Mouse (Mus musculus) adrenal gland, postnatal 25 days (tissue): ENCODE results near the gene Abcc8. TPM values are rescaled to one million over a fixed set of nuclear protein-coding genes. Genes with fewer than 3 reads are reported as not detected.

Source experiments
- DNase-seq: peaks from one replicate; pipeline ENCODE4 v3.0.0; 2021; ENCODE audit warnings: mixed read lengths
- total RNA-seq: library from RNA; stranded (reverse); gene quantifications from 2 replicates; pipeline ENCODE4 v1.2.3, GENCODE M21; 2021

The Abcc8 gene
- total RNA-seq, 1 experiment from 2014 or later = 1.8 TPM

DNA sequence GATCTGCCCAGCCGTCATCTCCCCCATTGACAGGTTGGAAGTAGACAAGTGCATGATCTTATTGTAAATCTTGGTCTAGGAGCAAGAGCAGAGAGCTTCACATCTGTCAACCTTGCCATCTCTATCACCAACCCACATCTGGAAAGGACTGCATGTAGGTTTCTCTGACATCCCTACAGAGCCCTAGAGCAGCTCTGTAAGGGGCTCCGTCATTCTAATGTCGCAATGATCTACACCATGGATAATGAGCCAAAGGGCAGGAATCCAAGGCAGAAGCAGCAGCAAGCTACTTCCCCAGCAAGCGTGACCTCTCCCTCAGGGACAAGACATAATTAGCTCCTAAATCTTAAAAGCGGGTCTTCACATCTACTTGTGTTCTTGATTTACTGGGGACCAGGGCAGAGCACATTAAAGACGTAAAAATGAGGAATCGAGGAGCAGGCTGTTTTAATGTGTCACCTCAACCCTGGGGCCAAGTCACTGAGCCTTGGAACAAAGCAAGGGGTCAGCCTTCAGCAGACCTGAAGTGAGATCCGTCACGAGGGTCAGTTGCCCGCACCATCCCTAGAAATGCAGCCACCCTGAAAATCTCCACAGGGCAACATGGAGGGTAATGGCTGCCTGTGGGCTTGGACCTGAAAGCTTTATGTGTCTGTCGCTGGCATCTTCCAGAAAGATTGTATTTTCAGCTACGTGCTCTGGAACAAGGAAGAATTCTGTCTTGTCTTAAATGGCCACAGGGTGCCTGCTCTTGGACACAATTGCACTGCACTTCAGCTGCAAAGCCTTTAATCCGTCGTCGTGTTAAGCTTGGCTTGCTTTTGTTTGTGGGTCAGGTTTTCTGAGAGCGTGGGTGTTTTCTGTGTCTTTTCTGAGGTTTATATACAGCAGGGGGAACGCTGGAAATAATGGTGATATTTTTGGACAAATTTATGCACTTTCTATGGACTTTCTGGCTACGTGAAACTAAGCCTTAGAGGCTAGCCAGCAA, 25.0 kb downstream of the Abcc8 start:
- no peak for DNase-seq

DNA sequence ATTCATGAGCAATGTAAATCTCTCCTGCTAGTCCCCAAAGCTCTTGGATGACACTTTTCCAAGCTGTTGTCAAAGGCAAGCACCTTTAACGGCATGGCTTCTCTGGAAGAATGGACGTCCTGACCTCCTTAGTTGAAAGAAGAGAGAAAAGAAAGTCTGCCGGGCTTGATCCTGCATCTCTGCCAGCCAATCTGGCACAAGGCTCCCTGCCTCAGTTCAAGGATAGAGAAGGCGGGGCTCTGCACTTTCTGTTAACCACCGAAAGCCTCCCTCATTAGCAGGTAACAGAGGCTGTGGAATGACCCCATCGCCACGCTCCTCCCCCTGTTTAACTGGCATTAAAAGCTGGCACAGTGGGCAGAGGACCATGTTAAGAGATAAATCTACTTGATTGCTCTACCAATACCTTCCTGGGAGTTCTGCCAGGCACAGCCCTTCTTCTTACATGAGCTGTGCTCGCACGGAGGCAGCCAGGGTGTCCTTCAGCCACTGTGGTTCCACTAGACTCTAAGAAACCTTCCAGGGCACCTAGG, 26.9 kb downstream of the Abcc8 start:
- DNase-seq = no peak

DNA sequence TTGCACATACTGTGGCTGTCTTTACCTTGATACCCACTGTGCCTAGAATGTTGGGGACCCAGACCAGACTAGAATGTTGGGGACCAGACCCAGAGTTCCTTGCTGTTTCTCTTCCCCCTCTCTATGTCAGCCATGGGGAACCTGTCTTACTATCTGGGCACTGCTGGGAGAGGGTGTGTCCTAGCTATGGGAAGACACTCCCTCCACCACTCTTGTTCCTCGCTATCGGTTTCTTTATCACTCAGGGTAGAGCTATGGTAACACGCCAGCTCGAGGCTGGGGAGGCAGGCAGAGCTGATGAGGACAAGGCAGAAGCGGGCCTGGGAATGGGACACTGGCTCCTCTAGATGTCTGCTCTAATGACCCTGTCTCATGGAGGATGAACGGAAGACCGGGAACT, 32.4 kb downstream of the Abcc8 start:
- no peak for DNase-seq

DNA sequence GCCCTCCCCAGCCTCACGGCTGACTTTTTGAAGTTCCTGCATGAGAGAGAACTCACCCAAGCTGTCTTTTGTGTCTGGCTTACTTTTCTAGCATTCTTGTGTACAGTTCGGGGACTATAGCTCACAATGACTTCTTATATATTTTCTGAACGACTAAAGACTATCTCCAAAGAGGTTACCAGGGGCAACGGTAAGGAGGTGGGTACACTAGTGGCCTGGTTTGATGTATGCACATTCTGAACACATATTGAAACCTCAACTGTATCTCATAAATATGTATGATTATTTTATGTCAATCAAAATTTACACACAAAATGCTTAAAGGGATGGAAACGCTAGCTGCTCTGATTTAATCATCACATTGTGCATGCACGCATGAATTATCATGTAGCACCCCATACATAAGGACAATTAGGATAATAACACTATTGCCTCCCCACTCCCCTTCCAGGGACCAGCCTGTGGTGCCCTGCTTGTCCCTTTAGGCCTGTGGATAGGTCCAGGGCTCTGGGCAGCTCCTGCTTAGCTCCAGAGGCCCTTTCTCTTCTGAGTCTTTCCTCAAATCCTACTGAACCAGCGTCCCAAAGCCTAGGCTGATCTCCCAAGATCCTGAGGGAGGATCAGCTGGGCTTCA, 33.0 kb downstream of the Abcc8 start:
- DNase-seq = no peak

DNA sequence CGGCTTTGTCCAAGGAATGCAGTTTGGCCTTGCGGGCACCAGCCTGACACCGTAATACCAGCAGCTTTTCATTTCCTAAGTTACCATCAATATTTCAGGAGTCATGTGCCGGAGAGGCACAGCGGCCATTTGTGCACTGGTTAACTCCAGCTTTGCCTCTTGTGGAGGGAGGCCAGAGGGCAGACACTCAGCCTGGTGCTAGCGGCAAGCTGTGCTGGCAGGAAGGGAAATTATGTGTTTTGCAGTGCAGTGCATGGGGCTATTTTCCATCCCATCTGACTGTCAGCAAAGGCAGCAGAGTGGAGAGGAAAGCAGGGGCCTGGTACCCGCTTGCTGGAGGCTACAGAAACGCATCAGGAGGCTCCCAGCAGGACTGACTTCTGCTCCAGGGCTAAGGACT, 35.8 kb downstream of the Abcc8 start:
- no peak for DNase-seq

DNA sequence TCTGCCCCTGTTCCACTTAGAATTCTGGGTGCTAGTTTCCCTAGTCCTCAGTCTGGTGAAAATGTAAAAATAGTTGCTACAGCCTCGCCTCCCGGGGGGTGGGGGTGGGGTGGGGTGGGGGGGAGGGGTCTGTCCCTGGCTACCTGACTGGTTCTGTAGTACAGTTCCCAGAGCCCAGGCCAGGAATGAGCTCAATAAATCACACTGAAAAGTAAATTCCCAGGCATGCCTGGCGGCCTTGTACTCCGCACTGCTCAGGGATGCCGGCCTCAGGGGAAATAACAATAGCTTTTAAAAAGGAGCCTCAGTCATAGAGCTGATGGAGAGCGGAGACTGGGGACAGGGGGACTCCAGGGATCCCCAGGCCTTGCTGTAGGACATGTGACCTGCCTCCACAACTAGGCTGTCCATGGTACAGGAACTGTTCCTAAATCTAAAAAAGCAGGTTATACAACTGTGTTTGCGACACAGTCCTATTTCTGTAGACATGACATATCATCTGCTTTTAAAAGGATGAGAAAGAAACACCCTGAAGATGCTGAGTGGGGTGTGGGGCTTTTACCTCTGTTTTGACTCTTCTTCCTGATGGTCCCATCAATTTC, 41.4 kb downstream of the Abcc8 start:
- no peak for DNase-seq

DNA sequence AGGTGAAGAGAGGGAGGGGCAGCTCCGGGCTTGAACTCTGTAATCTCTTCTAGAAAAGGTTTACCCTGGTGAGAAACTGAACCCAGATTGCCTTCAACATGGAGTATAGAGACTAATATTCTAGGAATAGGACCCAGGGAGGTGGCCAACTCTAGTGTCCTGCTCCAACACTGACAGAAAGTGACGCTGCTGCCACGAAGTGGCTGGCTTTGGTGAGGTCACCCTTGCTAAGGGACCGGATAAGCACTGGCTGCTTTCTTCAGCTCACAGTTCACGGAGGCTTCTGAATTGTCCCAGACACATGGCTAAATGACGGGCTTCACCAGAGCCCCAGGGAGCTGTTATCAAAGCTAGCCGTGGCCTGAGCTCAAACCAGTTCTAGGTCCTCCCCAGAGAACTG, 46.0 kb downstream of the Abcc8 start:
- no peak for DNase-seq

DNA sequence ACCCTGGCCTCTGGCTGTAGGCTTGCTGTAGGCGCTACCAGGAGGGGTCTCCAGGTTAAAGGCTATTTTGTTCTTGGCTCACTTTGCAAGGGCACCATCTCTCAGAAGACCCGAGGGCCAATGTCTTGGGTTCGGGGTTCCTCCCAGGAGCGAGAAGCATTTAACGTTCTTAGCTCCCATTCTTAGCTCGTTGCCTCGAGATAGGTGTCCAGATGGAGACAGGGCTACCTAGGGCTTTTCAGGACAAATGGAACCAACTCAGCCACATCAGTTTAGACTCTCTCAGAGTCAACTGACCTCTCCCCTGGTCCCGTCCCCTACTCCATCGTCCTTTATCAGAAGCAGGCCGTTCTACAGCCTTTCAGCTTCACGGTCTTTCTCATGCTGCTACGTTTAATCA, 47.6 kb downstream of the Abcc8 start:
- no peak for DNase-seq

DNA sequence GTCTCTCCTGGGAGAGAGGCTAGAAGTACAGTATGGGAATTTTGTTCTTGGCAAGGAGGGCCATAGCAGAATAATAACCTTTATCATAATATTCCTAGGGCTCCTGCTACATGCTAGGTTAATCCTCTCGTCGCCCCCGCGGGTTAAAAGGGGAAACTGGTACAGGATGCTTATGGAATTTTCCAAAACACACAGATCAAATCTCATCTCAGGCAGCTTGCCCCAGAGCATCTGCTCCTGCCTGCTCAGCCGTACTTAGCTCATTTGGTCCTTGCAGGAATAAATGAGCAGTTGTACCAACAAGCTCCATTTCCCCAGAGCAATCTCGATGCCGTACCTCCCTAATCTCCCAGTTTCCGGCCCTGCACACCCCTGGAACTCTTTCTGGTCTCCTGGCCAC, 48.0 kb downstream of the Abcc8 start:
- DNase-seq = no peak

DNA sequence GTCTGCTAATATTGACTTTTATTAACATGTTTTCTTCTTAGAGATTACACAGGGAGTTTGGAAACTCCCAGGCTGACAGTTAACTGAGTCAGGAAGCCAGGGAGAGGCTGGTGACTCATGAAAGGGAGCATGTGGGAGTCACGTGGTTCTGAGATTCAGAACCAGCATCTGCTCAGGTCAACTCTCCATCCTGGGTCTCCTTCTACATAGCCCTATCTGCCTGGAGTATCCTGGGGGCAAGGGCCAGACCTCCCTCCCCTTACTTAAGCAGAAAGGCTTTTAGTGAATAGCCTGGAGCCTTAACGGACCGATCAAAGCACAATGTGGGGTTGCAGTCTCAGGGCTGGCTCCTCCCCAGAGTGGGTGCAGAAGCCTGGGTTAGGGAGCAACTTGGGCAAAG, 48.6 kb downstream of the Abcc8 start:
- no peak for DNase-seq

DNA sequence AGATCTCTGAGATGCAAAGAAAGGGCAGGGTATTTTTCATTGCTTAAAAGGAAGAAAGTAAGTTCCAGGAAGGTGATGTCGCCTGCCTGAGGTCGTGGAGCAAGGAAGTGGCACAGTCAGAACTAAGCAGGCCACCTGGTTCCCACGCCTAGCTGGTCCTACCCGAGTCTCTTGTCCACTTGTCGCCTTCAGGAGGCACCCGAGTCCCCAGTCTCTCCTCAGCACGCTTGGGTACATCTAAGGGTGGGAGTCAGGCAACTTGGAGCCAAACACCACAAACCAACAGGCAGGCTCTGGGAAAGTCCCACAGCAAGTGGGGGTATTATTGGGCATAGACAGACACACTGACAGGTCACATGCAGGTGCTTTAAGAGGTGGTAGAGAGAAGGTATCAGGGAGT, 49.1 kb downstream of the Abcc8 start:
- no peak for DNase-seq

DNA sequence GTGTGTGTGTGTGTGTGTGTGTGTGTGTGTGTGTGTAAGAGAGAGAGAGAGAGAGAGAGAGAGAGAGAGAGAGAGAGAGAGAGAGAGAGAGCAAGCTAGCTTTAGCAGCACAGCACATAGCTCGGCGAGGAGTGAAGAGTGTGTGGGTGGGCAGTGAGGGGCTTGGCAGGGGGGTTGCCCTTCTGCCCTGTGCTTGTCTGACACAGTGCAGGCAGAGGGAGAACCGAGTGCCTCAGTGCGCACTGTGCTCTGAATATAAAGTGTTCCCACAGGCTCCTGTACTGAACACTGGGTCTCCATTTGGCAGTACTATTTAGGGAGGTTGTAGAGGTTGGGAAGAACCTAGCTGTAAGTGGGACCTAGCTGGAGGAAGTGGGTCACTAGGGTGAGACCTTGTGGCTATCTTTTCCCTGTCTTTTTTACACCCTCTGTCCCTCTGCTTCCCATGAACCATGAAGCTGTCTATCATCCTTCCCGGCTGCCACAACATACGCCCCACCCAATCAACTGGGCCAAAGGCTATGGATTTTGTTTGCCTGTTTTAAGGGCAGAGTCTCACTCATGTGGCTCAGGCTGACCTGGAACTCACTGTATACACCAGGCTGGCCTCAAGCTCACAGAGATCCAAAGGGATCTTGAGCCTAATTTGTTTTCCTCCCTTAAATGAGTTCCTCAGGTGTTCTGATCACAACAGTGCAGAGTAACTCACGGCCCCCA, 50.2 kb downstream of the Abcc8 start:
- DNase-seq = no peak

DNA sequence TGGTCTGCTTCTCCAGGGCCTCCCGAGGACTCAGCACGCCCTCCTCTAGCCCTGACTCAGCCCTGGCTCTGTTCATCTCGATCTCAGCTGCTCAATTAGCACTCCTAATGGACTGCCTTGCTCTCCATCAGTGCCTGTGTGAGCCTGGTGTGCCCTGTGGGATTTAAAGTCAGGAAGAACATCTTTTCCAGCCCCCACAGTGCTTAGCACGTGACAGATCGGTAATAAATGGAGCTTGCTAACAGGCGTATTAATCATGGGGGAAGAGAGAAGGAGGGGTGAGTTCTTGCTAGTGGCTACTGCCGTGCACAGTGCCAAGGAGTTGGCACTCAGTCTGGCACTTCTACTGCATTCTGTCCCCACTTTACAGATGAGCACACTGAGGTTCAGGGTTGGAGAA, 51.6 kb downstream of the Abcc8 start:
- DNase-seq = no peak

DNA sequence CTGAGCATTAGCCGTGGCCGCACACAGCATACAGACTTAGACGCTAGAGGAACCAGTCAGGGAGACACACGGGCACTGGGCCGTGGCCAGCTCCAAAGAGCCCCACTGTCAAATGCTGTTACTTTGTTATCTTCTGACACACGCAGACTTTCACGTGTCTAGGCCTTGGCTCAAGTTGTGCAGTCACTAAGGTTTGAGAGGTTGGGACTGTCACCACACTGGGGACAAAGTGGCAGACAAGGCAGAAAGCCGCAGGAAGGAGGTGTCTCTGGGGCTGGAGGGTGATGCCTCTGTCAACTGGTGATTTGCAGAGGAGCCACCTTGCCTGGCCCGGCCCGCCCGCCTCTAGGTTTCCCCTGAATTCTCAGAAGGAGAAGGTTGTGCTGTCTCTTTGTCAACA, 54.5 kb downstream of the Abcc8 start:
- no peak for DNase-seq

DNA sequence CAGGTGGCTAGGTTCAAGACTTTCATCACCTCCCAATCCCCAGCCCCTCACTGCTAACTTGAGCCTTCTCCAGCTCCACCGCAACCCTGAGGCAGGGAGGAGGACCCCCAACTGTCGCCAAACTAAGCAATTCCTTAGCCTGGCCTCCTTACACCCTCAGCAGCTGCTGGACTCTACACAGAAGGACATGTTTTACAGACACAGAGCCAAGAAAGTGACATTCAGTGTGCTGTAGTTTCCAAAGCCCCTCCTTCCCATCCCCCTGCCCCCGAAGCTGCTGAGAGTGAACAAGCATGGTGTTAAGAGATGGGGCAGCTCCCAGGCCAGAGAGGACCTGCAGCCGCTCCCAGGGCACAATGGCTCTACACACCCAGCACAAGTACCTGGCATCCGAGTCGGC, 55.4 kb downstream of the Abcc8 start:
- no peak for DNase-seq

DNA sequence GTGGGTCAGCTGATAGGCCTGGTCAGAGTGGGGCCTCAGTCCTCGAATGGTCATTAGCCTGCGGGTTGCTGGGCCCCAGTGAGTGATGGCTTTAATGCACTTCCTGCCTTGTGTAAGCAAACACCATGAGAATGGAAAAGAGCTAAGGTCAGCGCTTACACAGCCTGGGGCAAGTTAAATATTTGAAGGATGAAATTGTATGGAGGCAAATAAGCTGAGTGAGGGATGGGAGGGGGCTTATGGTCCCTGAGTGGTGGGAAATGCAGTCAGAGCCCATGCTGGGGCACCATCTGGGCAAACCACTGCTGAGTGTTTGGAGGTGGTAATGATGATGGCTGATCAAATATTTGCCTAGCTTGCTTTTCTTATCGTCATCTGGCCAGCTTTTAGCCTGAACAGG, 56.9 kb downstream of the Abcc8 start:
- no peak for DNase-seq

DNA sequence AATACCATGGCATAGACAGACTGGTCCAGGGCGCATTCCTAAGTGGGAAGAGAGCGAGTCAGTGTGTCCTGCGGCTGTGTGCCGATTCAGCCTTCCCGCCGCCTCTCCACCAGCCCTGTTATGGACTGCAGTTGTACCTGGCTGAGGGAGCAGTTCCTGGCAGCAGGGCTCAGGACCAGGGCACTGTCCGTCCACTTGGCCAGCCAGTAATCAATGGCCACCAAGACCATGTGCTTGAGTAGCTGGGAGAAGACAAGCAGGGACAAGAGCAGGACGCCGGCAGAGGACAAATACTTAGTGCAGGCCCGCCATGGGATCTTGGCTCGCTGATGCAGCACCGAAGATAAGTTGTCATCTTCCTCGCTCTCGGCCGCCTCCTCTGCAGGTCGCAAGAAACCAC, 62.8 kb downstream of the Abcc8 start:
- DNase-seq = no peak

DNA sequence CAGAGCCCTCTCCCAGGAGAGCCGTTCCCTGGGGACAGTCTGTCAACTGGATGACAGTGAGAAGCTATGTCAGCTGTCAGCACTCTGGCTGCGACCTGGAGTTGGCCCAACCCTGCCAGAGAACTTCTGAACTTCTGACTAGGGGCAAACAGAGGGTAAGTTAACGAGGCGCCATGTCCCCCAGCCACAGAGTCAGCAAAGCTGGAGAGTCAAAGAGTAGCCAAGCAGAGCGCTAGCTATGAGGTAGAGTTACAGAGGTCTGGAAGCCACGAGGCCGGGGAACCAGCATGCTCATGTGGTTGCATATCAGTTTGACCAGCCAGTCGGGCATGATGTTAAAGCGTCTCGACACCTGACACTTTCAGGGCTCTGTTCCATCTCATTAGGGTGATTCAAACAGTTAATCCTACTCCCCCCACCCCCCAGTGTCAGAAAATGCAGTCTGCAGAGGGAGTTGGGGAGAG, 63.7 kb downstream of the Abcc8 start:
- no peak for DNase-seq

DNA sequence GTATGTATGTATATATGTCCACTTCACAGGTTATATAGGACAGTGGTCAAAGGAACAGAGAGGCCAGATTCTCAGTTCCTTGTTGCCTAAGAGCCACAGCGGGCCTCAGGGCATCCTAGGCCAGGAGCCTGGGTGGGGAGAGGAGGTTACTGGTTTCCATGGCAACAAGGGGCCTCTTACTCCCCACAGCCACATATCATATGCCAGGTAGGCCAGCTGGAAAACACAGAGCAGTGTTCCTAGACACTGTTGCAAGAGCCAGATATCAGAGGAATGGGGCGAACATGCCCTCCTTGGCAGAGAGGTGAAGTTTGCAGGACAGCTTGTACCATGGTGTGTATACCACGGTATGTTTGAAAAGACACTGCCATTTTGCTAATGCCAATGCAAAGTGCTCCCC, 66.4 kb downstream of the Abcc8 start:
- no peak for DNase-seq

DNA sequence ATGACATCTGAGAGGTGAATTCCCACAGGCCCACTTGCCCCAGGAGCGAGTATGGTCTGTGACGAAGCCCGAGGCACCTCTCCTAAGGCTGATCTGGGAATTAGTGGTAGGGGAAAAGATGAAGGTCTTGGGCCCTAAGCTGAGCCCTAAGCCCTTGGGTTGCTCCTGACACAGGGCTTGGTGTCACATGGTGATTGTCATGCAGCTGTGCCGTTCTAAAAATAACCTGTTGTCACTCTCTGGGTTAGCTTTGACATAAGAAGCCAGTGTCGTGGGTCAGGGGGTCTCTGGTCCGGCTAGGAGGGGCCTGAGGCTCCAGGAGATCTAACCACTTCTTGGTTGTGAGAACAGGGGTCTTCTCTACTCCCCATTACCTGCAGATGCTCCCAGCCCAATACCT, 67.9 kb downstream of the Abcc8 start:
- DNase-seq = no peak

DNA sequence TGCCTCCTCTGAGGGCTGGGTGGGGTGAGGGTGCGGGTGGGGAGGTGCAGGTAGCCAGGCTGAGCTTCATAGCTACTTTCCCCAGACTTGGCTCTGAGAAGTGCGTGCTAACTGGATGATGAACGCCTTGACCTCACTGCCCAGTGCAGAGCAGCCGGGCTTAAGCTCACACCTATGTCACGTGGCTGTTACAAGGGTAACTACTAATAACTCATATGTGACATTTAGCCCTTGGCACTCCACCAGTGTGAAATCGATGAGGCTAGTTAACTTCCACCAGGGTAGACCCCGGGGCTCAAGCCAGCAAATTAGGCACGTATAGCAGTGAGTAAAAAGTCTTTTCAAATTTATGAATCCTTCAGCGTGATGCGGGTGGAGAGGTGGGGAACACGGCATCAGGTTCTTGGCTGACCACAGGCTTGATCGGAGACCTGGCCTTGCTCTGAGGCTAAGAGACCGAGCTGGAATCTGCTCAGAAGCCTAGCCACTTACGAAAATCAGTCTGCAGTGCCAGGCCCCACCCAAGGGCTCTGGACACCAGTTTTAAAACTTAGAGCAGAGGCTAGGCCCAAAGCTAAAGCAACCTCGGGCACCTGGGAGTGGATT, 68.5 kb downstream of the Abcc8 start:
- no peak for DNase-seq

DNA sequence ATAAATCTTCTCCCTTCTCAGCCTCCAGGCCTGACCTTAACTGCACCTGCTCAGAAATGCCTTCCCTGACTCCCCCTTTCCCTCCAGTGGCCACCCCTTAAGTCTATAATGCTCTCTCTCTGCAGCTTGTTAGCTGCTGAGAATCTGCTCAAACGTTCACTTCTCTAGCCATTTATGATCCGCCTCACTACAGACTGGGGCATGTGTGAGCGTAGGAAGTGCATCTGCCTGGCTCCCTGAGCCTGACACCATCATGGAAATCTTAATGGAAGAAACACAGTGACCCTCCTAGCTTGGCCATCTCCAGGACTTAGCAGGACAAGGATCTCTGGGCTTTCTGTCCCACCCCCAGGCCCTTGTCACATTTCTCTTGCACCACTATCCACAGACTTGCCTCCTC, 69.8 kb downstream of the Abcc8 start:
- no peak for DNase-seq
